Mouse (Mus musculus) hindbrain, embryonic 15.5 days (tissue): ENCODE data around the gene Cd209a. TPM values are rescaled to one million over a fixed set of nuclear protein-coding genes. Genes with fewer than 3 reads are reported as not detected.

Source experiments
- ATAC-seq: fragments of 200-750 bp; cut with Nextera tagmentation; 2 replicates; pipeline ENCODE4 v1.8.0; 2017; ENCODE audit warnings: low read depth, moderate number of reproducible peaks, moderate TSS enrichment; ENCODE audit not compliant: low FRiP score
- H3K27ac ChIP-seq: fragments of 300-500 bp; sonication (generic); replicated peaks from 2 replicates; pipeline ENCODE4 v1.5.1; 2015; ENCODE audit warnings: mild to moderate bottlenecking, inconsistent platforms
- H3K27me3 ChIP-seq: fragments of 300-500 bp; sonication (generic); 2 replicates; pipeline ENCODE4 v1.6.1; 2015; ENCODE audit warnings: control low read depth, inconsistent platforms
- H3K36me3 ChIP-seq: fragments of 300-500 bp; sonication (generic); 2 replicates; pipeline ENCODE4 v1.6.1; 2015; ENCODE audit warnings: control low read depth, inconsistent platforms
- H3K4me1 ChIP-seq: fragments of 300-500 bp; sonication (generic); replicated peaks from 2 replicates; pipeline ENCODE4 v1.6.1; 2015; ENCODE audit warnings: control low read depth, inconsistent platforms
- H3K4me2 ChIP-seq: fragments of 300-500 bp; sonication (generic); 2 replicates; pipeline ENCODE4 v1.6.1; 2015; ENCODE audit warnings: moderate library complexity, mild to moderate bottlenecking, inconsistent platforms
- H3K4me3 ChIP-seq: fragments of 300-500 bp; sonication (generic); 2 replicates; pipeline ENCODE4 v1.5.1; 2015; ENCODE audit warnings: mild to moderate bottlenecking, inconsistent platforms
- H3K9ac ChIP-seq: fragments of 300-500 bp; sonication (generic); 2 replicates; pipeline ENCODE4 v1.6.1; 2015; ENCODE audit warnings: inconsistent platforms
- H3K9me3 ChIP-seq: fragments of 300-500 bp; sonication (generic); 2 replicates; pipeline ENCODE4 v1.6.1; 2016; ENCODE audit warnings: control low read depth, inconsistent platforms
- WGBS: fragments of 180-500 bp; shearing (Covaris S2); methylation state at CpG from one replicate; pipeline ENCODE4 v1.1.7; 2015; 5-methylcytosine and 5-hydroxymethylcytosine counted together
- microRNA-seq: library from miRNA; unstranded; fragments of <30 nt; microRNA quantifications from one replicate; pipeline ENCODE4, GENCODE M21; 2016
- polyA plus RNA-seq: library from polyadenylated mRNA; unstranded; fragments of >200 nt; fragmentation: Nextera tagmentation; extraction: Ambion mirVana; gene quantifications from 2 replicates; pipeline ENCODE4 v1.2.1, GENCODE M21; 2015

The Cd209a gene
- polyA plus RNA-seq, 1 experiment from 2014 or later = 0.12 TPM

GRCm38 (mm10) chr8:3707611-3708010 lies 41.2 kb downstream of the Cd209a start:
- no peaks in the 10 kb centered on the region for H3K4me1 ChIP-seq
- WGBS = 74% methylated on average over 7 of the region's 7 CpGs
- no peak overlapping the region for H3K4me2 ChIP-seq
- no peak overlapping the region for H3K27ac ChIP-seq
- no peaks in the 10 kb centered on the region for H3K9me3 ChIP-seq
- ATAC-seq = no peak
- no peaks in the 10 kb centered on the region for H3K27me3 ChIP-seq
- H3K4me3 ChIP-seq = no peak overlapping the region
- H3K36me3 ChIP-seq = no peaks in the 10 kb centered on the region
- H3K9ac ChIP-seq = no peak overlapping the region

- ATAC-seq = no peak
- Histone ChIP-seq H3K27me3 (no peaks in the 10 kb centered on the region), H3K4me1 (no peaks in the 10 kb centered on the region), H3K4me3 (no peak overlapping the region), H3K36me3 (no peaks in the 10 kb centered on the region), H3K9ac (no peak overlapping the region), H3K27ac (no peak overlapping the region), H3K9me3 (no peaks in the 10 kb centered on the region), H3K4me2 (no peak overlapping the region)
- 69% methylated on average over 4 of the region's 4 CpGs for WGBS
Measured at GRCm38 (mm10) chr8:3705711-3706110, 43.1 kb downstream of the Cd209a start.

GRCm38 (mm10) chr8:3701491-3701890 lies 47.3 kb downstream of the Cd209a start:
- H3K9me3 ChIP-seq = no peaks in the 10 kb centered on the region
- no peak for ATAC-seq
- no peaks in the 10 kb centered on the region for H3K4me1 ChIP-seq
- no peaks in the 10 kb centered on the region for H3K36me3 ChIP-seq
- H3K9ac ChIP-seq = no peak overlapping the region
- no peaks in the 10 kb centered on the region for H3K27me3 ChIP-seq
- H3K27ac ChIP-seq = no peak overlapping the region
- no peak overlapping the region for H3K4me3 ChIP-seq
- H3K4me2 ChIP-seq = no peak overlapping the region
- WGBS = 92% methylated on average over 1 of the region's 1 CpGs

- 90% methylated on average over 3 of the region's 3 CpGs for WGBS
- Histone ChIP-seq H3K4me1 (no peaks in the 10 kb centered on the region), H3K27me3 (no peaks in the 10 kb centered on the region), H3K9me3 (no peaks in the 10 kb centered on the region), H3K36me3 (no peaks in the 10 kb centered on the region), H3K4me3 (no peak within 1 kb of the TSS), H3K27ac (no peak within 1 kb of the TSS), H3K9ac (no peak within 1 kb of the TSS), H3K4me2 (no peak within 1 kb of the TSS)
- no peak for ATAC-seq
Measured at GRCm38 (mm10) chr8:3694121-3694520, 54.7 kb downstream of the Cd209a start, which contains the start of gene Fcer2a. TSS of gene Fcer2a (minus strand) at chr8:3694175.

Small RNA genes lying within 50 kb of the gene (microRNA-seq; reads per million reads assigned to microRNA genes)
- gene Gm24934 = not detected

Other genes starting within 250 kb of the Cd209a start
- 102 and 125 TPM in 2 replicates for gene Mcoln1, start 248.5 kb downstream of the Cd209a start, polyA plus RNA-seq
- 45.2 and 47.6 TPM in 2 replicates for gene Pnpla6, start 233.6 kb downstream of the Cd209a start, polyA plus RNA-seq
- 0.54 and 0.66 TPM in 2 replicates for gene C330021F23Rik, start 181.0 kb downstream of the Cd209a start, polyA plus RNA-seq
- gene Camsap3, start 161.7 kb downstream of the Cd209a start, polyA plus RNA-seq = 43.3 and 51.7 TPM in 2 replicates
- gene Xab2, start 127.7 kb downstream of the Cd209a start, polyA plus RNA-seq = 46.3 and 49.9 TPM in 2 replicates
- gene Pet100, start 127.4 kb downstream of the Cd209a start, polyA plus RNA-seq = 83.4 and 97.2 TPM in 2 replicates
- 9.5 and 22.9 TPM in 2 replicates for gene Pcp2, start 123.4 kb downstream of the Cd209a start, polyA plus RNA-seq
- gene Stxbp2, start 118.0 kb downstream of the Cd209a start, polyA plus RNA-seq = 38.0 and 45.3 TPM in 2 replicates
- gene Retn, start 93.2 kb downstream of the Cd209a start, polyA plus RNA-seq = 0.42 and 0.78 TPM in 2 replicates
- gene Mcemp1, start 83.2 kb downstream of the Cd209a start, polyA plus RNA-seq = 0.10 and 0.13 TPM in 2 replicates
- 23.7 and 24.9 TPM in 2 replicates for gene Fcor, start 76.6 kb downstream of the Cd209a start, polyA plus RNA-seq
- 60.2 and 62.3 TPM in 2 replicates for gene Trappc5, start 72.7 kb downstream of the Cd209a start, polyA plus RNA-seq
- 0.13 and 0.34 TPM in 2 replicates for gene Fcer2a, start 54.8 kb downstream of the Cd209a start, polyA plus RNA-seq
- gene Clec4g, start 28.3 kb downstream of the Cd209a start, polyA plus RNA-seq = 0.16 TPM in 1 of 2 replicates, not detected in the other
- gene Cd209e, start 105.3 kb upstream of the Cd209a start, polyA plus RNA-seq = not detected in 2 replicates
- gene Cd209d, start 129.6 kb upstream of the Cd209a start, polyA plus RNA-seq = not detected in 2 replicates
- gene Cd209b, start 177.9 kb upstream of the Cd209a start, polyA plus RNA-seq = not detected in 2 replicates
- 0.44 and 0.62 TPM in 2 replicates for gene Cd209c, start 205.8 kb upstream of the Cd209a start, polyA plus RNA-seq